Mouse (Mus musculus): ENCODE measurements around the gene Srsf4. TPM values are rescaled to one million over a fixed set of nuclear protein-coding genes. Genes with fewer than 3 reads are reported as not detected.

Gene Srsf4
- polyA plus RNA-seq (2015; fragmentation: Nextera tagmentation; extraction: Ambion mirVana) = 69.1 and 75.4 TPM in 2 replicates

DNA sequence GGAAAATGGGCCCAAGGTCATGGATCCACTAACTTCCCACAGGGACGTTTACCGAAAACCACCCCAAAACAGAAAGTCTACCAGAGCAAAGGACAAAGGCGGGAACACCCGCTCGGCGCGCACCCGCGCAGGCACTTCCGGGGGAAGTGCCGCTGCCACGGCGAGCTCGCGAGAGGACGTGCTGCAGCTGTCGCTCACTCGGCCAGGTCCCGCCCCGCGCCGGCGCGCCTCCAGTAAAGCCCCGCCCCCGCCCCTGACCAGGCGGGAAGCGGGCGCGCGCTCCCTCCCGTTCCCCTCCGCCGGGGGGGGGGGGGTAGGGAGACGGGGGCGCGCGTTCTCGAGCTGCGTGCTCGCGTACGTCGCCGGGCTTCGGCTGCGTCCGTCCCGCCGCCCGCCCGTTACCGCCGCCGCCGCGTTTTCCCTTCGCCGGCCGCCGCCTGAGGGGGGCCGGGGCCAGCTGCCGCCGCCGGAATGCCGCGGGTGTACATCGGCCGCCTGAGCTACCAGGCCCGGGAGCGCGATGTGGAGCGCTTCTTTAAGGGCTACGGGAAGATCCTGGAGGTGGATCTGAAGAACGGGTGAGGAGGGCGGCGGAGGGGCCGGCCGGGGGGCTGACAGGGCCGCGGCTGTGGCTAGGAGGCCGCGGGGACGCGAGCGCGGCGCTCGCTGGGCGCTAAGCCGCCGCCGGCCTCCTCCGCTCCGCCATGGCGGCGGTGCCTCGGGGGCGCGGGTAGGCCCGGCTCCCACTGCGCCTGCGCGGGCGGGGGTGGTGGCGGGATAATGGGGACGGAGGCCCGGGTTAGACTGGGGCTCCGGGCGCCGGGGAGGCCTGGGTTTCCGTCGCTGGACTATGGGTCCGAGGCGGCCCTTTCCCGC is at the start of gene Srsf4:
Gene Srsf4 (plus strand): TSS at position 325 of the 876 bp plus-strand sequence.
- WGBS (ENCODE audit: insufficient replicate concordance) = under 1% methylated on average over 97 of the region's 116 CpGs
- peaks cover 9% of the 10 kb centered on the region; the same call in 1 of the 2 replicates for H3K36me3 ChIP-seq
- peak within 1 kb of the TSS; percentile 98 for H3K27ac ChIP-seq
- H3K4me3 ChIP-seq (replicated peaks) = peak within 1 kb of the TSS; percentile 100
- DNase-seq = peak; percentile 87
- H3K9ac ChIP-seq = peak within 1 kb of the TSS; percentile 100
- H3K9me3 ChIP-seq (replicated peaks) = no peaks in the 10 kb centered on the region
- H3K4me2 ChIP-seq = peak within 1 kb of the TSS; percentile 83
- H3K4me1 ChIP-seq (replicated peaks) = peaks cover 67% of the 10 kb centered on the region
- peak; percentile 90 for ATAC-seq (ENCODE audit: low read depth)
- H3K27me3 ChIP-seq = no peaks in the 10 kb centered on the region

GRCm38 (mm10) chr4:131824939-131825338 is 48.5 kb upstream of the Srsf4 start:
- no peak overlapping the region for H3K9ac ChIP-seq
- H3K4me3 ChIP-seq (replicated peaks) = no peak overlapping the region
- WGBS (ENCODE audit: insufficient replicate concordance) = 53% methylated on average over 3 of the region's 3 CpGs
- H3K27ac ChIP-seq = no peak overlapping the region
- ATAC-seq (ENCODE audit: low read depth) (no peak), DNase-seq (no peak)
- no peaks in the 10 kb centered on the region for H3K27me3 ChIP-seq
- H3K9me3 ChIP-seq (replicated peaks) = no peaks in the 10 kb centered on the region
- H3K4me2 ChIP-seq = no peak overlapping the region
- H3K36me3 ChIP-seq = no peaks in the 10 kb centered on the region
- peaks cover 58% of the 10 kb centered on the region for H3K4me1 ChIP-seq (replicated peaks)

- no peak overlapping the region for H3K4me3 ChIP-seq (replicated peaks)
- ATAC-seq (ENCODE audit: low read depth) (no peak), DNase-seq (peak; percentile 51)
- no peaks in the 10 kb centered on the region for H3K36me3 ChIP-seq
- H3K9ac ChIP-seq = no peak overlapping the region
- H3K27ac ChIP-seq = no peak overlapping the region
- H3K27me3 ChIP-seq = no peaks in the 10 kb centered on the region
- 25% methylated on average over 8 of the region's 8 CpGs for WGBS (ENCODE audit: insufficient replicate concordance)
- peaks cover 66% of the 10 kb centered on the region for H3K4me1 ChIP-seq (replicated peaks)
- H3K4me2 ChIP-seq = no peak overlapping the region
- no peaks in the 10 kb centered on the region for H3K9me3 ChIP-seq (replicated peaks)
Measured at GRCm38 (mm10) chr4:131825830-131826229, 47.6 kb upstream of the Srsf4 start.

GRCm38 (mm10) chr4:131826905-131827304 is 46.5 kb upstream of the Srsf4 start:
- no peak overlapping the region for H3K4me3 ChIP-seq (replicated peaks)
- H3K27me3 ChIP-seq = no peaks in the 10 kb centered on the region
- WGBS (ENCODE audit: insufficient replicate concordance) = 21% methylated on average over 6 of the region's 6 CpGs
- H3K4me1 ChIP-seq (replicated peaks) = peaks cover 76% of the 10 kb centered on the region
- ATAC-seq (ENCODE audit: low read depth) (no peak), DNase-seq (no peak)
- H3K36me3 ChIP-seq = no peaks in the 10 kb centered on the region
- H3K9me3 ChIP-seq (replicated peaks) = no peaks in the 10 kb centered on the region
- H3K4me2 ChIP-seq = no peak overlapping the region
- H3K27ac ChIP-seq = no peak overlapping the region
- no peak overlapping the region for H3K9ac ChIP-seq

GRCm38 (mm10) chr4:131829123-131829522 is 44.3 kb upstream of the Srsf4 start:
- H3K4me1 ChIP-seq (replicated peaks) = peaks cover 84% of the 10 kb centered on the region
- H3K27me3 ChIP-seq = peaks cover 5% of the 10 kb centered on the region
- H3K9me3 ChIP-seq (replicated peaks) = no peaks in the 10 kb centered on the region
- ATAC-seq (ENCODE audit: low read depth) (peak; percentile 95), DNase-seq (peak; percentile 60)
- H3K4me2 ChIP-seq = peak overlapping the region; percentile 55
- no peak overlapping the region; the same call in 1 of the 2 replicates for H3K4me3 ChIP-seq (replicated peaks)
- no peaks in the 10 kb centered on the region for H3K36me3 ChIP-seq
- no peak overlapping the region; the same call in 1 of the 2 replicates for H3K9ac ChIP-seq
- peak overlapping the region; percentile 85 for H3K27ac ChIP-seq
- 28% methylated on average over 8 of the region's 8 CpGs for WGBS (ENCODE audit: insufficient replicate concordance)

- peaks cover 89% of the 10 kb centered on the region for H3K4me1 ChIP-seq (replicated peaks)
Measured at GRCm38 (mm10) chr4:131831546-131832045, 41.8 kb upstream of the Srsf4 start.

GRCm38 (mm10) chr4:131832759-131833407 is 40.5 kb upstream of the Srsf4 start:
- Histone ChIP-seq H3K36me3 (no peaks in the 10 kb centered on the region), H3K9me3 (replicated peaks) (no peaks in the 10 kb centered on the region), H3K9ac (no peak overlapping the region), H3K27me3 (peaks cover 42% of the 10 kb centered on the region), H3K4me3 (replicated peaks) (no peak overlapping the region), H3K27ac (peak overlapping the region; percentile 52), H3K4me2 (peak overlapping the region; percentile 38; the same call in 1 of the 2 replicates), H3K4me1 (replicated peaks) (peaks cover 89% of the 10 kb centered on the region)
- DNase-seq = peak; percentile 39
- ATAC-seq (ENCODE audit: low read depth) = peak; percentile 42
- 25% methylated on average over 3 of the region's 3 CpGs for WGBS (ENCODE audit: insufficient replicate concordance)

More at GRCm38 (mm10) chr4:131831546-131832045, 41.8 kb upstream of the Srsf4 start:
- 63% methylated on average over 5 of the region's 5 CpGs for WGBS (ENCODE audit: insufficient replicate concordance)
- Histone ChIP-seq H3K27ac (no peak overlapping the region), H3K36me3 (no peaks in the 10 kb centered on the region), H3K4me2 (no peak overlapping the region), H3K4me3 (replicated peaks) (no peak overlapping the region), H3K9me3 (replicated peaks) (no peaks in the 10 kb centered on the region), H3K9ac (0 out of 2 replicates have a peak overlapping the region, but pooled peaks have one; percentile 14), H3K27me3 (peaks cover 30% of the 10 kb centered on the region)
- ATAC-seq (ENCODE audit: low read depth) (no peak), DNase-seq (no peak)

DNA sequence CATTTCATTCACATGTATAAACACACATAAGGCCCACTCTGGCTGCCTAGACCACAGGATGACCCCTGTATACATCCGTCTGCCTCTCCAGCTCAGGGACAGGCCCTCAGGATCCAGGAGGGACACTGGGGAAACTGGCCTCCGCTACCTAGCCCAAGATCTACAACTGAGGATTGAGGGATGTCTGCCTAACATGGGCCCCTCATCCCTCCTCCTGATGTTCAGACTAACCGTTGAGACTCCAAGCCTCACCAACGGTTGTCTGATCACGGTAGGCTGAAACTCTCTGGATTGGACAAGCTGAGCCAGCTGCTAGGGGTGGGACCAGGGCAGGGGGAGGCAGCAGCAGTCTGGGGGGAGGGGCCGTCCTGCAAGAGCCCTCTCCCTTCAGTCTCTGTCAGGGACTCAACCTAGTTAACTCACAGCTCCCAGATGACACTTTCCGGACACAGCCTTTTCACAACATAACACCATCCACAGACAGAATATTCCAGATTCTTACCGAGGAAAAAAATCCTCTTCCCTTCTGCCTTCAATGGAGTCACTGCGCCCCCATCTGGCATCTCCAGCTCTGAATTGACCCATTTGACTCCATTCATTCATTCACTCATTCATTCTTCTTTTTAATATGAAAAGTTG is 39.3 kb upstream of the Srsf4 start:
- Histone ChIP-seq H3K4me3 (replicated peaks) (no peak overlapping the region), H3K9me3 (replicated peaks) (no peaks in the 10 kb centered on the region), H3K27ac (peak overlapping the region; percentile 52), H3K27me3 (peaks cover 54% of the 10 kb centered on the region), H3K4me2 (peak overlapping the region; percentile 38), H3K36me3 (no peaks in the 10 kb centered on the region), H3K9ac (peak overlapping the region; percentile 44; the same call in 1 of the 2 replicates), H3K4me1 (replicated peaks) (peaks cover 87% of the 10 kb centered on the region)
- DNase-seq = no peak
- no peak for ATAC-seq (ENCODE audit: low read depth)
- 33% methylated on average over 9 of the region's 9 CpGs for WGBS (ENCODE audit: insufficient replicate concordance)

DNA sequence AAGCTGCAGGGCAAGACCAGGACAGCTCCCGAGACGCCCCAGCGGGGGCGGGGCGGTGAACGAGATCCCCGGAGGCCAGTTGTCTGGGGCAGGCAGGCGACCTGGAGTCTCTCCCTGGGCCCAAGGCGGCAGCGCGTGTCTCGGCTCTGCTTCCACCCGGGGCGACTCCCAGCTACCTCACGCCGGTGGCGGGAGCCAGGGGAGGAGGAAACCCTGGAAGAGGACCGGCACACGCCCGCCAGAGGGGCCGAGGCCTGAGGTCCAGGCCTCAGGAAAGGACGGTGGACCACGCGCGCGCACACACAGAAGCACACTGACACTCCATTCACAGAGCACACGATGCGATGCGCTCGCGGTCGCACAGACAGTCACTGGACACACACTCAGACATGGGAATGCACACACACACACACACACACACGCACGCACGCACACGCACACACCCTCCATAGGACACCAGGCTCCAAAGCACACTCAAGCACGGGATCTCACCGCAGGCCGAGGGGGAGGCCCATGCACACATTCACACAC is 37.0 kb upstream of the Srsf4 start:
- Histone ChIP-seq H3K4me3 (replicated peaks) (peak overlapping the region; percentile 67), H3K27ac (no peak overlapping the region), H3K4me2 (peak overlapping the region; percentile 91), H3K27me3 (peaks cover 78% of the 10 kb centered on the region), H3K36me3 (no peaks in the 10 kb centered on the region), H3K9me3 (replicated peaks) (no peaks in the 10 kb centered on the region), H3K9ac (peak overlapping the region; percentile 76), H3K4me1 (replicated peaks) (peaks cover 64% of the 10 kb centered on the region)
- ATAC-seq (ENCODE audit: low read depth) = no peak
- no peak for DNase-seq
- 3% methylated on average over 39 of the region's 39 CpGs for WGBS (ENCODE audit: insufficient replicate concordance)

GRCm38 (mm10) chr4:131836891-131837491 is 36.4 kb upstream of the Srsf4 start:
- H3K4me2 ChIP-seq = peak overlapping the region; percentile 91
- 1% methylated on average over 71 of the region's 76 CpGs for WGBS (ENCODE audit: insufficient replicate concordance)
- H3K27me3 ChIP-seq = peaks cover 83% of the 10 kb centered on the region
- H3K36me3 ChIP-seq = no peaks in the 10 kb centered on the region
- peaks cover 58% of the 10 kb centered on the region for H3K4me1 ChIP-seq (replicated peaks)
- H3K9me3 ChIP-seq (replicated peaks) = no peaks in the 10 kb centered on the region
- ATAC-seq (ENCODE audit: low read depth) (peak; percentile 19; the same call in 1 of the 2 replicates), DNase-seq (no peak)
- H3K9ac ChIP-seq = peak overlapping the region; percentile 76
- H3K27ac ChIP-seq = no peak overlapping the region
- H3K4me3 ChIP-seq (replicated peaks) = peak overlapping the region; percentile 67
